Mouse (Mus musculus): ENCODE results near the gene Capn10.

Capn10 gene

DNA sequence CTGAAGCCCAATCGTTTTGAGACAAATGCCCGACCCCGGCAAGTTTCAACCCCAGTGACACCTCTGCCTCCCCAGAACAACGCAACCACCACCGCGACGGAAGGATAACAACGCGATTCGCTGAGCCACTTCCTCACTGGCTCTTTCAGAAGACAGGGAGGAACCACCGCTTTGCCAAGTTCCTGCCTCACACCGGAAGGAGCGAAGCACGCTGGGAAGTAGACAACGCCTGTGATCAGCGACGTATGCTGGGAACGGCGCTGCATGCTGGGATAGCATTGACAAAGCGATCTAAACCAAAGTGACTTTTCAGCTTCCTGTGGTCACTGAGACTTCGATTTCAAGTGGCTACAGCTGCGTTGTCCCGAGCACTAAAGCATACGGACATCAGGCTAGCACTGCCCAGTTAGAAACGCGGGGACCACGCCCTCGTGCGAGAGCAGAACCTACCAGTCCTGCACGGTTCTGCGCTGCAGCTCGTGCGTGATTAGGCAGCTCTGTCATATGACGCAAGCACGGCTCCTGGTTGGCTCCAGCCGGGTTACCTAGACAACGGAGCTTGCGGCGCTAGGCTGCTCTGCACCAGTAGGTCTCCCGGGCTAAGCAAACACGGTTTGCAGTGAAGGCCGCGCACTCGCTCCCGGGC lies at the start of gene Capn10:
Gene Capn10 (plus strand): TSS at position 195 of the 646 bp plus-strand sequence.
- in situ Hi-C loops (cut with MboI; ENCODE audit: unreplicated experiment in 2 of 2) = loop anchor here (25.0 kb wide), 2 partner anchors 553 to 878 kb away; partner anchors contain the start of genes Hdlbp (in 2 of the 2), D2hgdh (in 1 of the 2), Dtymk (in 1 of the 2) and Ing5 (in 1 of the 2)

DNA sequence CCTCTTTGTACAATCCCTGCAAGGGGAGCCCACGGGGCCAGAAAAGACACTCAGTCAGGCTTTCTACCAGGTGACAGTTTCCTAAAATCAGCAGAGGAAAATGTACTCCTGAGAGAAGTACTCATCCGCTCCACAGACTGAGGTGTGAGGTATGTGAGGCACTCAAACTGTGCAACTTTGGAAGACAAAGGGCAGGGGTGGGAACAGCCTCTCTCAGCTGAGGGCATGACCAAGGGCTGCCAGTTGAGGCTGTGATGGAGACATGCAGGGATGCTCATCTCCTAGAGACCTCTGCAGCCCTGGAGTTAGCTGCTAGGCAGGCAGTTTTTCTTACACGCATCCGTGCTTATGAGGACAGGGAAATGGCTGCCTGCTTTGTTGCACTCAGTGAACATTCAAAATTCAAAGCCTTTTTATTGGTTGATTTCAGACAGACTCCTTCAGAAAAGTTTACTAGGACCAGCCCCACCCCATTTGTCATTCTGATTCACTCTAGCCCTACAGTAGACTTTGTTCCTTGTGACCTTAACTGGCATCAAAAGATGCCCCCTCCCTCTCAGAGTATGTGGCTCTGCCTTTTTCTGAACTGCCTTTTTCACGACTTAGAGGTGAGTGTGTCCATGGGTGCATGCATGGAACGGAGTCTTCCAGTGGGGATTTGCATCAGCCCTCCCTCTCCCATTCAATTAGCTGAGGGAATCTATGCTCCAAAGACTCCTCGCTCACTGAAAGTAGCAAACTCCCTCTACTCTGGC lies 45.1 kb upstream of the Capn10 start:
- in situ Hi-C loops (cut with MboI; ENCODE audit: unreplicated experiment in 2 of 2) = no loop called here

DNA sequence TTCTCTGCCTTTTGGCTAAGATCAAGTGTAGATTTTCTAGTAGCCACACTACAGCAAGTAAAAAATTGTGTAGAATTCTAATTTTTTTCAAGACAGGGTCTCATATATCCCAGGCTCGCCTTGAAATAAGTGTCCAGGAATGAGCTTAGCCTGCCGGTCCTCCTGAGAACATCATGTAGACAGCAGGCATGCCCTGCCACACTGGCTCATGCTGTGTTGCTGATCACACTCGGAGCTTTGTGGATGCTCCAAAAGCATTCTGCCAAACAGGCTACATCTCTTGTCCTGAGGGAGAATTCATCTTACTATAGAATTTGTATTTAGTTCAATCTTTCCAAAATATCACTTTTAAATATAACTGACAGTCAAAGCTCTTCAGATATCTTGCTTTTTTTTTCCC lies 41.4 kb upstream of the Capn10 start:
- in situ Hi-C loops (cut with MboI; ENCODE audit: unreplicated experiment in 2 of 2) = no loop called here

DNA sequence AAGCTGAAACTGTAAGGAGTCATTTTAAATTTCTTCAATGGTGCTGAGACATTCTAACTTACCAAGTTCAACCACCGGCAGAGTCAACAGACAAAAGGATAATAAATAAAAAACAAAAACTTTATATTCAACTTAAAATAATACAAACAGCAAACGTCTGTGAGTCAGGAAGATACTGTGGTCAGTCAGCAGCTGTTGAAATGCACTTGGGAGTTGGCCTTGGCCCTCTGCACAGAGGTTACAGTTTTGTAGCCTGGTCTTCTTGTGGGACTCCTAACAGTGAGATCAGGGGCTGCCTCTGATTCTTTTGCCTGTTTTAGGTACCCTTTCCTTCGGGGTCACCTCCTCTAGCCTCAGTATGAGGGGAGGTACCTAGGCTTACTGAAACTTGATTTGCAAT lies 40.3 kb upstream of the Capn10 start:
- in situ Hi-C loops (cut with MboI; ENCODE audit: unreplicated experiment in 2 of 2) = no loop called here

DNA sequence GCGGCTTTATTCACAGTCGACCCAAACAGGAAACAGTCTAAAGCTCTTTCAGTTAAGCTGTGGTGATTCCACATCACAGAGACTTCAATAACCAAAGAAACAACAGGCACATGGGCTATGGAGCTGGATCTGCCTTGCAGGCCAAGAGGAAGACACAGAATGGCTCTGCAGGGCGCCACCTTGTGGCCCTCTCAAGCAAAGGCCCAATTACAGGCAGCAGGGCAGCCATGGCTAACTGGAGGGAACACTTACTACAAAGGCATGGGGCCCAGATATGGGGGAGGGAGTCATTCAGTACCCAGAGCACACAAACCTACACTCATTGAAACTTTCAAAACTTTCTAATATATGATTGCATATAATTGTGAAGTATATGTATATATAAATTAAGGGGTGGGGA lies 39.1 kb upstream of the Capn10 start:
- in situ Hi-C loops (cut with MboI; ENCODE audit: unreplicated experiment in 2 of 2) = no loop called here

DNA sequence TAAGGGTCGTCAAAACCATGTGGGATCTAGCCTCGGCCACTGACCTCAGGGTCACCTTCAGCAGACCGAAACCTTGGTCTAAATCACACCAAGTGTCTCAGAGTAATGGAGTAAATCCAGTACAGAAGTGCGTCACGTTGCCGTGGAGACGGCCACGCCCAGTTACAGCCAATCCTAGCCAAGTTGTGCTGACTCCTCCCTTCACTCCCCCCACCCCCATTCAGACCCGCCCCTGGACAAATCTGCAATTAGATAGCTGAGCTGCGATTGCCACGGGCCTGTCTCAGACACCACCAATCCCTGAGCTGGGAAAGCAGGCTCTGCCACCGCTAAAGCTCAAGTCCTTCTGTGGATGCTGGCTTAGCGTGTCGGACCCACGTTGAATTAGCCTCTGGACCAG lies 31.4 kb upstream of the Capn10 start, which contains the start of gene Ankmy1:
Gene Ankmy1 (minus strand): TSS at position 121 of the 400 bp plus-strand sequence.
- in situ Hi-C loops (cut with MboI; ENCODE audit: unreplicated experiment in 2 of 2) = no loop called here

DNA sequence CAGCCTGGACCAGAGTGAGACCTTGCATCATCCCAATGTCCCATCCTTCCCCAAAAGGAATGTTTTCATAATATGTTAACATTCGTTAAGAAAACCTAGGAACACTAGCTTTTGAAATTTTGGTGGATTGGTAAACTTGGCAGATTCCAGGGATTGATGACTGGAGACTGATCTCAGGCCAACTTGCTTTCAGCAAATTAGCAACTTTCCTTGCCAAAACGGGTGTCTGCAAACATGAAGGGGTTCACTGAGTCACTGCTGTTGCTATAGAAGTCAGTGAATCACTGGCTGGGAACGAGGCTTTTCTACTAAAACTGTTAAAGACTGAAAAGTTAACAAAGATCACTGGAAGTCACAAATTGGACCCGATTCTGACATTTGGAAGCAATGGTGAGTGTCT lies 30.5 kb upstream of the Capn10 start:
- in situ Hi-C loops (cut with MboI; ENCODE audit: unreplicated experiment in 2 of 2) = no loop called here

DNA sequence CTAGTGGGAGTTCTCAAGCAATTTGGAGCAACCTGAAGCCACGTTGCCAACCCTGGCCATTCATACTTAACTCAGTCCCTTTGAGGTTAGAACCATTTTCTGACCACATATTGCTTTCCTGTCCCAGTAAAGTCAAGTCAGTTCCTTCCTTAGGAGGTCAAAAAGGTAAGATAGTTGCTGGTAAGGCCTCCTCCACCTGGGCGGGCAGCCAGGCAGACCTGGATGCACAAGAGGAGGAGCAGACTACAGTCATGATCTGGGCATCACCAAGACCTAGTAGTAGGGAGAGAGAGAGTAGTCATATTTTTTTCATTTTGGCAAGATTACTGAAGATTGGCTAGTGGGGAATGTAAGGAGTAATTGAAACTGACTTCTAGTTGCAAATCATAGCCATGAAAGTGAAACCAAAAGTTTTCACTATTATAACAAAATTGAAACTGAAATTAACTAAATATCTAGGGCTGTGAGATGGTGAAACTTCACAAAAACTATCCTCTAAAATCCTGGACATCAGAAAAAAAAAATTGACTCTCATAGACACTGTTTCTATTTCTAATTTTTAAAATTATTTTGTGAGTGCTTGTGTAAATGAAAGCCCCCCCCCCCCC lies 28.4 kb upstream of the Capn10 start:
- in situ Hi-C loops (cut with MboI; ENCODE audit: unreplicated experiment in 2 of 2) = no loop called here

DNA sequence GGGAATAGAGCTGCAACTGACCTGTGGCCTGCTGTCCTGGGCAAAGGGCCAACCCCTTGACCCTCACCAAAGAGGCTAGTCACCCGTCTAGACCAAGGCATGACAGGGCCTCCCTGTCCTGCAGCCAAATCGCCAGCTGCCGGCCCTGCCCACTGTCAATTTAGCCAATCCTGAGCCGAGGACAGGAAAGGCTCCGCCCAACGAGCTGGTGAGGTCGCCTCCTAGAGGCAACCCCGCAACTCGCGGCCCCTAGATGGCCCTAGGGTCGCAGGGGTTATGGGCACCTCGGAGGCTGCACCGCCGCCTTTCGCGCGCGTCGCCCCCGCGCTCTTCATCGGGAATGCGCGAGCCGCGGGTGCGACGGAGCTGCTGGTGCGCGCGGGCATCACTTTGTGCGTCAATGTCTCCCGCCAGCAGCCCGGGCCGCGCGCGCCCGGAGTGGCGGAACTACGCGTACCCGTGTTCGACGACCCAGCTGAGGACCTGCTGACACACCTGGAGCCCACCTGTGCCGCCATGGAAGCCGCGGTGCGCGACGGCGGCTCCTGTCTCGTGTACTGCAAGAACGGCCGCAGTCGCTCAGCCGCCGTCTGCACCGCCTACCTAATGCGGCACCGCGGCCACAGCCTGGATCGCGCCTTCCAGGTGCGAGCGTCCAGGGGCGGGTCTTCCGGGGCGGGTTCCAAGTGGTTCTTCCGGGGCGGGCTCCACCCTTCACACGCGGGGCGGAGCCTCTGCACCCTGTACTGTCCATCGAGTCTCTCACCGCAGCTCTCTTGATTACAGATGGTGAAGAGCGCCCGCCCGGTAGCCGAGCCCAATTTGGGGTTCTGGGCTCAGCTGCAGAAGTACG lies 27.2 kb upstream of the Capn10 start, which contains the start of gene Dusp28:
Gene Dusp28 (plus strand): TSS at position 203 of the 853 bp plus-strand sequence.
- in situ Hi-C loops (cut with MboI; ENCODE audit: unreplicated experiment in 2 of 2) = no loop called here

DNA sequence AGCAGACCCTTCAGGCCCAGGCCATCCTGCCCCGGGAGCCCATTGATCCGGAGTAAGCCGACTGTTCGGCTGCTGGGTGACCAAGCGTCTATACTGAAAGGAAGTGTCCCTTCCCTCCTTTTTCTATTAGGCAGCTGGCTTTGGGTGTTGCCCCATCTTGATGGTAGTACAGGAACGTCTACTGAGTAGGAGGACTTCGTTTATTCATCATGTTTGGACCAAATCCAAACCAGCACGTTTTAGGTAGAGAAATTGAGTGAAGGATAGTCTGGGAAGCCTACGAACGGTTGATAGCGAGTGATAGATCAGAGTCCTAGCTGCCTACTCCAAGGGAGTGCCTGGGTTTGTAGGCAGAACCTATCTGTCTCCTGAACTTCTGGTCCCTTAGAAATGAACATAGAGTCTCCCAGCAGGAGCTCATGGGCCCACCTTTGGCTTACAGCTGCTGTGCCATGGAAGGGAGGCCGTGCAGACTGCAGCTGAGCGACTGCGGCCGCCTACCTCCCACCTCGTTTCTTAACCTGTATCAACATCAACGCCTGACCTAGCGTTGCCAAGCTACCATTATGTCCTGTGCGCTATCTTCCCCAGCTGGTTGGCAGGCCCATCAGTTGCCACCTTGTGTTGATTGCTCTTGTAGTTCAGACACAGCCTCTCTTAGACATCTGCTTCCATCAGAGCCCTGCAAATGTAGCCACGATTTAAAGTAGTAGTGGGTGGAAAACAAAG lies 26.4 kb upstream of the Capn10 start:
- in situ Hi-C loops (cut with MboI; ENCODE audit: unreplicated experiment in 2 of 2) = no loop called here

DNA sequence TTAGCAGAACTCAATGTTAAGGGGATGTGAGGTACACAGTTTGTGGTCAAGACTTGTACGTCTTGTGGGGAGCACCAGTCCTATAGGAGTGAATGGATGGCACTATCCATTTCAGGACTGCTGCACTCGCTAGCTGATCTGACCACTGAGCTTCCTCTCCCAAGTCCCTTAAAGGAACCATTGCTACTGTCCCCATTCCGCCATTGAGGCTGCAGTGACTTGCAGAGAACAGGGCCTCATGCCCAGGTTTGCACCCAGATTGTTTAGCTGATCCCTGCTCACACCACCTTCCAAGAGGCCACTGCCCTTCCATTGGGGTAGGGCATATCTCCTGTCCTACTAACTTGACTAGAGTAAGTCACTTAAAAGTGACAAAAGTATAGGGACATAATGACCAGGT lies 25.5 kb upstream of the Capn10 start:
- in situ Hi-C loops (cut with MboI; ENCODE audit: unreplicated experiment in 2 of 2) = no loop called here

DNA sequence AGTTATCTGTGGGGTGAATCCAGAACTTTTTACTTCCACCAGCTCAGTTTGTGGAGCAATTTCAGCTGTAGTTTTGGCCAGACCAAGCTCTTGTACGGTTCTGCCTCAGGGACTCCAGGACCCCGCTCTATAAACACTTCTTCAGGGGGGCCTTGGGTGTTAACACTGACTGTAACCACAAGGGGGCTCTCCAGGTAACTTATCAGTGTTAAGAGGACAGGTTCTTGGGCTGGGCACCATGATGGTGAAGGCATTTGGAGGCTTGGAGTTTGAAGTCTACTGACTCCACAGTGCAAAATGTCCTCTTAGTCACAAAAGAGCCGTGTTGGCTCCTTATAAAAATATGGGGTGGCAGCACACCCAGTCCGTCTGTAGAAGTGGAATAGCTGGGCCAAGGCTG lies 25.1 kb upstream of the Capn10 start:
- in situ Hi-C loops (cut with MboI; ENCODE audit: unreplicated experiment in 2 of 2) = no loop called here

DNA sequence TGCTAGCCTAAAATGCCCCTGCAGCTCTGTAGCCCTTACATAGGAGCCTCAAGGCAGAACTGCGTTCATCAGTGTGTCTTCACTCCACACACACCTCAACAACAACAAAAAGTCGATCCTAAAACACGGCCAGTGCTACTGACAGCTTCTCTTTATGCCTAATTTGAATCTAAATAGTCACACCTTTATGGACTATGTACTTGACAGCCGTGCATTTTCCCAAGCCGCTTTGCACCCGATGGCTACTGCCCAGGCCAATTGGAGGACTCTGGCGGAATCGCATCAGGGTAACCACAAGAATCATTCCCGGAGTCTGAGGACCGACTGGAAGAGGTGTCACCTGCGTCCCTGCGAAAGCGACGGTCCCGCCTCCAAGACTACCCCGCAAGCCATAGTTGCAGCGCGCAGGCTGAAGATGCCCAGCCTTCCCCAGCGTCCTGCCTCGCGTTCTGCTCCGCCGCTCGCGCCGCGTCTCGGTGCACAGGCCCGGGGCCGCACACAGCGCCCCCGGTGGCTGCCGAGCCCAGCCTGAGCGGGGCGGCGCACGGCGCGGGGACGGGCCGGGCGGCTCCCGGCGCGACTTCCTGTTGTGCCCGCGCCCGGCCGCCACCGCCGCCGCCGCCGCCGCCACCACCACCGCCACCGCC lies 23.8 kb upstream of the Capn10 start, which contains the start of gene Rnpepl1:
Gene Rnpepl1 (plus strand): TSS at position 545 of the 647 bp plus-strand sequence.
- in situ Hi-C loops (cut with MboI; ENCODE audit: unreplicated experiment in 2 of 2) = no loop called here

DNA sequence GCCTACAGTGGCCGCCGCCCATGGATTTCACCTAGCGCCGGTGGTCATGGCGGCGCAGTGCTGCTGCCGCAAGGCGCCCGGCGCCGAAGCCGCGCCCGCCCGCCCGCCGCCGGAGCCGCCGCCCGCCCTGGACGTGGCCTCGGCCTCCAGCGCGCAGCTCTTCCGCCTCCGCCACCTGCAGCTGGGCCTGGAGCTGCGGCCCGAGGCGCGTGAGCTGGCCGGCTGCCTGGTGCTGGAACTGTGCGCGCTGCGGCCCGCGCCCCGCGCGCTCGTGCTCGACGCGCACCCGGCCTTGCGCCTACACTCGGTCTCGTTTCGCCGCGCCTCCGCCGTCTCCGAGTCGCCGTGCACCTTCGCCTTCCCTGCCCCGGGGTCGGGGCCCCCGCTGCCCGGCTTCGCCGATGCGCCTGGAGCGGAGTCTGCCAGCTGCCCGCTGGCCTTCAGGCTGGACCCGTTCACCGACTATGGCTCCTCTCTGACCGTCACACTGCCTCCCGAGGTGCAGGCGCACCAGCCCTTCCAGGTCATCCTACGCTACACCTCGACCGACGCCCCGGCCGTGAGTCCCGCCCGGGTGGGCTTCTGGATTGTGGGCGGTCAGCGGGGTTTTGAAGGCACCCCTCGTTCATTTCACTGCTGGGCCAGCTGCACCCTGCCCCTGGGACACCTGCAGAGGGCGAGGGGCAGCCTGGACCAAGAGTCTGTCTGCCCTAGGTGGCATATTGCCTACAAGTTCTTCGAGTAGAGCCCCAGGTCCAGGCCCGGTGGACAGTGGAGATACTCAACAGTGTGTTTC lies 23.1 kb upstream of the Capn10 start:
- in situ Hi-C loops (cut with MboI; ENCODE audit: unreplicated experiment in 2 of 2) = no loop called here

DNA sequence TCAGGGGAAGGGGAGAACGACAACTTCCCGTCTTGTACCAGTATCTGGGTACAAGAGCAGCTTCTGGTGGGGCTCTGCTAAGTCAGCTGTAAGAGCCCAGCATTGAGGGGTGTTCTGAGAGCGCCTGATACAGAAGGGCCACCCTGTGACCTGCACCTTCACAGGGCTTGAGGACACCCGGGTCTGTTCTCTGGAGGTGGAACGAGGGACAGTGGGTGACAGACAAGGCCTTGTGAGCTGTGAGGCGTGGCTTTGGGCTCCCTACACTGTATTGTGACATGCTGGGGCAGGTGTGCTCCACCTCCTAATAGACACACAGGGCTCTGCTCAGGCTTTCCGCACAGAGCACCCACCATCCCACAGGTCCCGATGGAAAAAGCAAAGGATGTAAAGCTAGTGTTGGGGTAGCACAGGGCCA lies 22.4 kb upstream of the Capn10 start:
- in situ Hi-C loops (cut with MboI; ENCODE audit: unreplicated experiment in 2 of 2) = no loop called here

DNA sequence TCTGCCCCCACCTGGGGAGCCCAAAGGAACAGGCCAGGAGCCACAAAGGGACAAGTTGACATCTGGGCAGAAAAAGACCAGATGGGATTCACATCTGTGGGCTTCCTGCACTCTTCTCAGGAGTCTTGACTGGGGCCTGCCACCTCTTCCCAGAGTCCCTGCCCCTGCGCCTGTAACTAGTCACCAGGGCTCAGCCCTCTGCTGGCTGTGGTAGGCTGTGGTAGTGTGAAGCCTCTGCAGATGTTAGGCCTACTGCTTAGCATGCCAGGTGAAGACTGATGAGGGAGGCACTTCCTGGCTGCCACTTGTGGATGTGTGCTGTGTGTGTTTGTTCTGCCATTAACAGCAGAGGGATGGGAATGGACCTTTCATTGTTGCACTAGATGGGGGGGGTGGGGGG lies 21.9 kb upstream of the Capn10 start:
- in situ Hi-C loops (cut with MboI; ENCODE audit: unreplicated experiment in 2 of 2) = no loop called here

DNA sequence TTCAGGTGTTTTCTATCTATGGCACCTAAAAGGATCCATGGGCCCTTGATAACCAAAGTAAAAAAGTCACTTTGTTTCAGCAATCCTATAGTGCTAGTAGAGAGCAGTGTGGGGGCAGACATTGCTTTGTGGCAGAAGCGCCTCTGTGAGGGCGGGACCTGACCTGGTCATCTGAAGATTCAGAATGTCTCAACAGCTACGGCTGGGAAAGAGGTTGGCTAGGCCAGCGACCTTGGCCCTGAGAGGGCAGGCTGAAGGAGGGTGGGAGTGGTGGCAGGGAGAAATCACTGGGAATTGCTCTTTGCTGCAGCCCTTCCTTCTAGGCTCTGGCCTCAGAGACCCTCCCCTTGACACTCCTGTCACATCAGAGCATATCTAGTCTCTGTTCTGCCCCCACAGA lies 19.9 kb upstream of the Capn10 start:
- in situ Hi-C loops (cut with MboI; ENCODE audit: unreplicated experiment in 2 of 2) = no loop called here

DNA sequence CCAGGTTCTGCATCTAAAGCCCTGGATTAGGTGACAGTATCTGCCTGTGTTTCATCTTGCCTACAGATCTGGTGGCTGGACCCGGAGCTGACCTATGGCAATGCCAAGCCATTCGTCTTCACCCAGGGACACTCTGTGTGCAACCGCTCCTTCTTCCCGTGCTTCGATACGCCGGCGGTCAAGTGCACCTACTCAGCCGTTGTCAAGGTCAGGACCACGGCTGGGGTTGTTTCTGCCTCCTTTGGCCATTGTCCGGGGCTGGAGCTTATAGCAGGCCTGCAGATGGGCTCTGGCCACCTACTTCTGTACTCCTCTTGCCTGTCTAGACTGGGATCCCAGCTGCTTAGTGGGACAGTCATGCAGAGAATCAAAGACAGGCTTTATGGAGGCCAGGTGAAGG lies 19.2 kb upstream of the Capn10 start:
- in situ Hi-C loops (cut with MboI; ENCODE audit: unreplicated experiment in 2 of 2) = no loop called here

DNA sequence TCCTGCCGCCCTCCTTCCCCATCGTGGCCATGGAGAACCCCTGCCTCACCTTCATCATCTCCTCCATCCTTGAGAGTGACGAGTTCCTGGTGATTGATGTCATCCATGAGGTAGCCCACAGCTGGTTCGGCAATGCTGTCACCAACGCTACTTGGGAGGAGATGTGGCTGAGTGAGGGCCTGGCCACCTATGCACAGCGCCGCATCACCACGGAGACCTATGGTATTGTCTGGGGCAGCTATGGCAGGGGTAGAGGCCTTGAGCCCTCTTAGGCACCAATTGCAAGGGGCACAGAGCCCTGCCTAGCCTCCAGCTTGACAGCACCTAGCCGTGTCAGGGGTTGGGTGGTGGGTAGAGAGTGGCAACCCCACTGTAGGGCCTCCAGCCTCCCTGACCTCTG lies 17.5 kb upstream of the Capn10 start:
- in situ Hi-C loops (cut with MboI; ENCODE audit: unreplicated experiment in 2 of 2) = no loop called here
